Mouse (Mus musculus) thymus, postnatal 25 days (tissue): Measurements from ENCODE around the gene Xpot.

Source experiments
- DNase-seq: peaks from one replicate; pipeline ENCODE4 v3.0.0; 2022

Xpot gene

GRCm38 (mm10) chr10:121571031-121571430, 55.1 kb downstream of the Xpot start:
- DNase-seq, result no peak

GRCm38 (mm10) chr10:121569796-121570195, 56.3 kb downstream of the Xpot start:
- DNase-seq, result no peak

GRCm38 (mm10) chr10:121569001-121569589, 57.0 kb downstream of the Xpot start:
- DNase-seq, result no peak

- no peak for DNase-seq
Measured at GRCm38 (mm10) chr10:121568534-121568933, 57.6 kb downstream of the Xpot start.

- no peak for DNase-seq
Measured at GRCm38 (mm10) chr10:121568026-121568425, 58.1 kb downstream of the Xpot start.

- no peak for DNase-seq
Measured at GRCm38 (mm10) chr10:121564447-121564846, 61.7 kb downstream of the Xpot start.

- DNase-seq, result no peak
Measured at GRCm38 (mm10) chr10:121558231-121558630, 67.9 kb downstream of the Xpot start.

GRCm38 (mm10) chr10:121556263-121556662, 69.9 kb downstream of the Xpot start:
- no peak for DNase-seq

GRCm38 (mm10) chr10:121550334-121550733, 75.8 kb downstream of the Xpot start:
- no peak for DNase-seq

GRCm38 (mm10) chr10:121549670-121550069, 76.5 kb downstream of the Xpot start:
- no peak for DNase-seq

GRCm38 (mm10) chr10:121547162-121547561, 79.0 kb downstream of the Xpot start:
- DNase-seq, result no peak

GRCm38 (mm10) chr10:121543577-121543976, 82.6 kb downstream of the Xpot start:
- DNase-seq, result no peak

- DNase-seq, result no peak
Measured at GRCm38 (mm10) chr10:121542156-121542555, 84.0 kb downstream of the Xpot start.
